Mouse (Mus musculus): ENCODE data around the gene Traf6.

Gene Traf6

GRCm38 (mm10) chr2:101678236-101679021 lies at the start of gene Traf6:
Gene Traf6 (plus strand): TSS chr2:101678429.
- peak; percentile 76 to 77 for DNase-seq

GRCm38 (mm10) chr2:101638979-101639839 lies 39.0 kb upstream of the Traf6 start:
- no peak for DNase-seq

- DNase-seq, result no peak
Observed at GRCm38 (mm10) chr2:101639840-101640350, 38.3 kb upstream of the Traf6 start.

- DNase-seq, result no peak
Observed at GRCm38 (mm10) chr2:101645841-101646240, 32.4 kb upstream of the Traf6 start.

GRCm38 (mm10) chr2:101648361-101648760 lies 29.9 kb upstream of the Traf6 start:
- no peak for DNase-seq

GRCm38 (mm10) chr2:101649114-101649671 lies 29.0 kb upstream of the Traf6 start, which contains the start of the genes Rag1 and B230118H07Rik:
Gene Rag1 (minus strand): TSS chr2:101649501.
Gene B230118H07Rik (minus strand): TSS chr2:101649532.
- peak; percentile 81 to 90 for DNase-seq

- peak in 1 of 2 experiments; percentile 53 for DNase-seq
Observed at GRCm38 (mm10) chr2:101650446-101650845, 27.8 kb upstream of the Traf6 start.

- no peak for DNase-seq
Observed at GRCm38 (mm10) chr2:101652204-101652920, 25.9 kb upstream of the Traf6 start.

GRCm38 (mm10) chr2:101652921-101653597 lies 25.2 kb upstream of the Traf6 start:
- peak; percentile 55 to 64 for DNase-seq

GRCm38 (mm10) chr2:101660536-101660935 lies 17.7 kb upstream of the Traf6 start:
- no peak for DNase-seq

GRCm38 (mm10) chr2:101665058-101665702 lies 13.0 kb upstream of the Traf6 start:
- DNase-seq, result peak; percentile 54 to 55

- DNase-seq, result no peak
Observed at GRCm38 (mm10) chr2:101665703-101666092, 12.5 kb upstream of the Traf6 start.

- no peak for DNase-seq
Observed at GRCm38 (mm10) chr2:101668751-101669150, 9.5 kb upstream of the Traf6 start.

GRCm38 (mm10) chr2:101673547-101673946 lies 4.7 kb upstream of the Traf6 start:
- no peak for DNase-seq

GRCm38 (mm10) chr2:101679164-101679784 lies 1.0 kb downstream of the Traf6 start:
- no peak for DNase-seq

- no peak for DNase-seq
Observed at GRCm38 (mm10) chr2:101684421-101684820, 6.2 kb downstream of the Traf6 start.

- no peak for DNase-seq
Observed at GRCm38 (mm10) chr2:101688011-101688410, 9.8 kb downstream of the Traf6 start.

GRCm38 (mm10) chr2:101690252-101690827 lies 12.1 kb downstream of the Traf6 start:
- no peak for DNase-seq

- no peak for DNase-seq
Observed at GRCm38 (mm10) chr2:101693043-101693442, 14.8 kb downstream of the Traf6 start.

- no peak for DNase-seq
Observed at GRCm38 (mm10) chr2:101693577-101694215, 15.5 kb downstream of the Traf6 start.
